Mouse (Mus musculus): ENCODE results near the gene Stard9.
A peak's percentile ranks its signal among the peaks of the same experiment; 100 is the strongest.

Stard9 gene

DNA sequence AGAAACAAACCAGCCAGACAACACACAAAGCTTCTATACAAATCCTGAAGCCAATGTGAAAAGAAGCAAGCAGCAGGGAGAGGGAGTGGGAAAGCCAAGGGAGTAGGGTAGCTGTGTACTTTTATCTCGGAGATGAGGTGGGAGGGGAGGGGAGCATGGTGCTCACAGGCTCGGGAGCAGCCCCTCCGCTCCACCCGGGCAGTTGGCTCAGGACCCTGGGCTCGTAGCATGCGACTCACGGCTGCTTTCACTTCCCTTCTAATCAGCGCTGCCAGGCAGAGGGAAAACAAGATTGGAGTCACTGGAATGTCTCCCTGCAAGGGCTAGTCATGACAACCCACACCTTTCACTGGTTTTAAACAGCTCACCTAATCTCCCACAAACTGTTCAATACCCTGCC lies 93.6 kb downstream of the Stard9 start:
- peaks cover 19% of the 10 kb centered on the region for H3K4me1 ChIP-seq (replicated peaks; ENCODE audit: low read depth, low read length)
- TF ChIP-seq POU5F1 (IDR thresholded peaks at IDR 0.05; ENCODE audit: borderline replicate concordance, low read length) (no peak), NANOG (IDR thresholded peaks at IDR 0.05; ENCODE audit: borderline replicate concordance, low read length) (no peak), CTCF (conservative IDR thresholded peaks at IDR 0.05; ENCODE audit: low read length) (no peak)

DNA sequence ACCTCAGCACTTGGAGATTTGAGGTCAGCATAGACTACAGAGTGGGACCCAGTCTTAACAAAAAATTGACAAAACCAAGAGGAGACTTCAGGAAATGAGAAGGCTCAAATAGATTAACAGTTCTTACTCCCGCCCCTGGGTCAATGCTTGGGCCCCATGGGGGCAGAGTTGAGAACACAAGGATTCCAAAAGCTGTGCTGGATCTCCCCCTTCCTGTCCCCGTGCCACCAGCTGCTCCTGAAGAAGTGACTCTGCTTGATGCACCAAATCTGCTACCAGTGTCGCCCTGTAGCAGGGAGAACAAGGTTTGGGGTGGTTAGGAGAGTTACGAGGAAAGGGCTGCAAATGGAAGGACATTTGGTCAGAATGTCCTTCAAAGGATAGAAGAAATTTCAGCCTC lies 94.7 kb downstream of the Stard9 start:
- Histone ChIP-seq H3K9me3 (ENCODE audit: low read length) (no peaks in the 10 kb centered on the region), H3K4me1 (replicated peaks; ENCODE audit: low read depth, low read length) (peaks cover 21% of the 10 kb centered on the region), H3K4me3 (replicated peaks; ENCODE audit: low read length) (no peak overlapping the region), H3K27me3 (ENCODE audit: insufficient read depth, low read length) (no peaks in the 10 kb centered on the region), H3K36me3 (ENCODE audit: insufficient read depth, low read length) (peaks cover 98% of the 10 kb centered on the region)
- TF ChIP-seq POU5F1 (IDR thresholded peaks at IDR 0.05; ENCODE audit: borderline replicate concordance, low read length) (no peak), CTCF (conservative IDR thresholded peaks at IDR 0.05; ENCODE audit: low read length) (no peak), NANOG (IDR thresholded peaks at IDR 0.05; ENCODE audit: borderline replicate concordance, low read length) (no peak)

More for the DNA sequence above, 93.6 kb downstream of the Stard9 start:
- Histone ChIP-seq H3K9me3 (ENCODE audit: low read length) (no peaks in the 10 kb centered on the region), H3K4me3 (replicated peaks; ENCODE audit: low read length) (no peak overlapping the region), H3K36me3 (ENCODE audit: insufficient read depth, low read length) (peaks cover 98% of the 10 kb centered on the region), H3K27me3 (ENCODE audit: insufficient read depth, low read length) (no peaks in the 10 kb centered on the region)

DNA sequence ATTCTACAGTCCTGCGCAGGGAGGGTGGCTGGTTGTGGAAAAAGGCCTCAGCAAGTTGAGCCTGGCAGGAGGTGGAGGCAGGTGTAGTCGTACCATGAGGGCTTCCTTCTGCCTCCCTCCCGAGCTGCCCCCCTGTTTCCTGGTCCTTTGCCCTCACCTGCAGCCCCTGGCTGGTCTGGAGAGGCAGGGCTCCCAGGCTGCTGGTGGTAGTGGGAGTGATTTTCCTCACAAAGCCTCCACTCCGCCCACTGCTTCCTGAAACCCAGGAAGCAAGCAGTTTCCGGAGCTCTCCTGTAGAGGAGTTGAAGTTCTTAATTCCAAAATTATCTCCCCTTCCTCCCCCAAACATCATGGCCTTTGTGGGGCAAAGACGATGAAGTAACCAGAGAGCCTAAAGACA lies 95.3 kb downstream of the Stard9 start:
- Histone ChIP-seq H3K9me3 (ENCODE audit: low read length) (no peaks in the 10 kb centered on the region), H3K4me3 (replicated peaks; ENCODE audit: low read length) (no peak overlapping the region), H3K4me1 (replicated peaks; ENCODE audit: low read depth, low read length) (peaks cover 26% of the 10 kb centered on the region), H3K27me3 (ENCODE audit: insufficient read depth, low read length) (no peaks in the 10 kb centered on the region), H3K36me3 (ENCODE audit: insufficient read depth, low read length) (peaks cover 98% of the 10 kb centered on the region)
- TF ChIP-seq POU5F1 (IDR thresholded peaks at IDR 0.05; ENCODE audit: borderline replicate concordance, low read length) (no peak), NANOG (IDR thresholded peaks at IDR 0.05; ENCODE audit: borderline replicate concordance, low read length) (no peak), CTCF (conservative IDR thresholded peaks at IDR 0.05; ENCODE audit: low read length) (no peak)

GRCm38 (mm10) chr2:120729775-120730585 lies 101.1 kb downstream of the Stard9 start:
- TF ChIP-seq CTCF (conservative IDR thresholded peaks at IDR 0.05; ENCODE audit: low read length) = no peak
- TF ChIP-seq POU5F1 (IDR thresholded peaks at IDR 0.05; ENCODE audit: borderline replicate concordance, low read length) = no peak
- no peak for TF ChIP-seq NANOG (IDR thresholded peaks at IDR 0.05; ENCODE audit: borderline replicate concordance, low read length)
- Histone ChIP-seq H3K4me1 (replicated peaks; ENCODE audit: low read depth, low read length) (peaks cover 31% of the 10 kb centered on the region), H3K4me3 (replicated peaks; ENCODE audit: low read length) (peak overlapping the region; percentile 96), H3K27me3 (ENCODE audit: insufficient read depth, low read length) (no peaks in the 10 kb centered on the region), H3K36me3 (ENCODE audit: insufficient read depth, low read length) (peaks cover 50% of the 10 kb centered on the region), H3K9me3 (ENCODE audit: low read length) (no peaks in the 10 kb centered on the region)

DNA sequence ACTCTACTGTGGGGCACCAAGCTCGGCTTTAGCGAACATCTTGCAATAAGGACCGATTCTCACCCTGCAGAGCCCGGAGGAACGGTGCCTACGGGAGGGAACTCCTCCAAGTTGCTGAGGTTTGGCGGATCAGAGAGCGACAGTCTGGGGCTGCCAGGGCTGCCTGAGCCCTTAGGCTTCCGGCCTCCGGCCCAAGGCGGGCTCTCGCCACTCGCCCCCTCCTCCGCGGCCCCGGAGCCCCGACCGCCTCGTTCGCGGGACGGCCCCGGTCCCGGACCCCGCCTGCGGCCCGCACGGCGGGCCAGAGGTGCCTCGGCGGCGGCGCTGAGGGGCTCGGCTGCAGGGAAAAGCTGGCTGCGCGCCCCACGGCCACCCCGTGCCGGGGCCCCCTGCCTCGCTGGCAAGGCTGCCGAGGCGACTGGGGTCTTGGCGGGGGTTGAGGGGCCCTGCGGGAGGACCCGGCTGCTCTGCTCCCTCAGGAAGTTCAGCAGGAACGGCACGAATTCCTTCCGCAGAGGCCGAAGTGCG lies 101.8 kb downstream of the Stard9 start:
- peaks cover 31% of the 10 kb centered on the region for H3K4me1 ChIP-seq (replicated peaks; ENCODE audit: low read depth, low read length)
- no peaks in the 10 kb centered on the region for H3K27me3 ChIP-seq (ENCODE audit: insufficient read depth, low read length)
- peak overlapping the region; percentile 96 for H3K4me3 ChIP-seq (replicated peaks; ENCODE audit: low read length)
- no peaks in the 10 kb centered on the region for H3K9me3 ChIP-seq (ENCODE audit: low read length)
- TF ChIP-seq CTCF (conservative IDR thresholded peaks at IDR 0.05; ENCODE audit: low read length) (no peak), POU5F1 (IDR thresholded peaks at IDR 0.05; ENCODE audit: borderline replicate concordance, low read length) (no peak), NANOG (IDR thresholded peaks at IDR 0.05; ENCODE audit: borderline replicate concordance, low read length) (no peak)
- peaks cover 45% of the 10 kb centered on the region for H3K36me3 ChIP-seq (ENCODE audit: insufficient read depth, low read length)

DNA sequence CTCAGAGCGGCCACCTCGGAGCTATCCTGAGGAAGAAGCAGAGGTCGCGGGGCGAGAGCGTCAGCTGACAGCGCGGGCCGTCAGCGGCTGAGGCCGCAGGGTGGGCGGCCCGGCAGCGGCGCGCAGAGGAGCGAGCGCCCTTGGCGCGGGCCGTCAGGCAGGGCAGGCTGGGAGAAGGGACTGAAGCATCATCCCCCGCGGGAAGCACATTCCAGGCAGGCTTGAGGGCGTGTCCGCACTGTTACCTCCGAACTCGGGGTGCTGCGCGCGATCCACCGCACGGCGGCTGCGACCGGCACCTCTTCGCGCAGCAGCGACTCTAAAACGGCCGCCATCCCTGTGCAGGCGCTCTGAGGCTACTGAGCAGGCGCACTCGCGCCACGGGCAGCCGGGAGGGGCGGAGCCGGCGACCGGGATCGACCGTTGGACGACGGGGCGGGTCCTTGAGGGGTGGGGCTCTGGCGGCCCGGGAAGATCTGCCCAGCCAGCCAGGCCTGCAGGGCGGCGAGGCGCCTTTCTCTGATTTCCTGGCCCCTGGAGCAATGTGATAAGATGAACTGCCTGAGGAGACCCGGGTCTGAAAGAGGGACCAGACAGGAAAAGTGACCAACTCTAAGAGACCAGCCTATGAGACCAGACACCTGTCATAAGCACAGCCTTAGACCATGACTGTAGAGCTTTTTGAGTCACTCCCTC lies 102.4 kb downstream of the Stard9 start:
- Histone ChIP-seq H3K4me3 (replicated peaks; ENCODE audit: low read length) (peak overlapping the region; percentile 96), H3K36me3 (ENCODE audit: insufficient read depth, low read length) (peaks cover 41% of the 10 kb centered on the region), H3K4me1 (replicated peaks; ENCODE audit: low read depth, low read length) (peaks cover 31% of the 10 kb centered on the region), H3K27me3 (ENCODE audit: insufficient read depth, low read length) (no peaks in the 10 kb centered on the region), H3K9me3 (ENCODE audit: low read length) (no peaks in the 10 kb centered on the region)
- TF ChIP-seq CTCF (conservative IDR thresholded peaks at IDR 0.05; ENCODE audit: low read length) (no peak), NANOG (IDR thresholded peaks at IDR 0.05; ENCODE audit: borderline replicate concordance, low read length) (no peak), POU5F1 (IDR thresholded peaks at IDR 0.05; ENCODE audit: borderline replicate concordance, low read length) (no peak)

- H3K27me3 ChIP-seq (ENCODE audit: insufficient read depth, low read length) = no peaks in the 10 kb centered on the region
- no peaks in the 10 kb centered on the region for H3K9me3 ChIP-seq (ENCODE audit: low read length)
- peaks cover 39% of the 10 kb centered on the region for H3K36me3 ChIP-seq (ENCODE audit: insufficient read depth, low read length)
- H3K4me3 ChIP-seq (replicated peaks; ENCODE audit: low read length) = peak overlapping the region; percentile 96
- peaks cover 31% of the 10 kb centered on the region for H3K4me1 ChIP-seq (replicated peaks; ENCODE audit: low read depth, low read length)
- TF ChIP-seq POU5F1 (IDR thresholded peaks at IDR 0.05; ENCODE audit: borderline replicate concordance, low read length) (no peak), CTCF (conservative IDR thresholded peaks at IDR 0.05; ENCODE audit: low read length) (no peak), NANOG (IDR thresholded peaks at IDR 0.05; ENCODE audit: borderline replicate concordance, low read length) (no peak)
These were observed 103.1 kb downstream of the Stard9 start for GRCm38 (mm10) chr2:120731877-120732530.

DNA sequence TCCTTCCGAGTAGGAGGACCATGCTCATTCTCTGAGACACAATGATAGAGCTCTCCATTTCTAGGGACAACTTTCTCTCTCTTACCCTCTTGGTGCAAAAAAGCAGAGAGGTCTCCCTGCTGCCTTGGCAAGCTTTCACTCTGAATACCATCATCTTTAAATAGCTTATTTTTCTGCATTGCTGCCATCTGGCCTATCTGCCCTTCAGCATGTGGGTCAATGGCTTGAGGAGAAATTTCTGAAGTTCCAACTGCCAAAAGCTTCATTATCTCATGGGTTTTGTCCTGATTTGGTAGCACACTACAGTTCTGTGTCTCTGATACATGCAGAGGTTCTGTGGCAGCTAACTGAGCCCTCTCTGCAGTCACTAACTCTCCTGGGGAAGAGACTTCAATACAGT lies 116.6 kb downstream of the Stard9 start:
- Histone ChIP-seq H3K4me3 (replicated peaks; ENCODE audit: low read length) (no peak overlapping the region), H3K36me3 (ENCODE audit: insufficient read depth, low read length) (peaks cover 32% of the 10 kb centered on the region), H3K9me3 (ENCODE audit: low read length) (no peaks in the 10 kb centered on the region), H3K27me3 (ENCODE audit: insufficient read depth, low read length) (no peaks in the 10 kb centered on the region), H3K4me1 (replicated peaks; ENCODE audit: low read depth, low read length) (peaks cover 10% of the 10 kb centered on the region; the same call in 1 of the 2 replicates)
- no peak for TF ChIP-seq CTCF (conservative IDR thresholded peaks at IDR 0.05; ENCODE audit: low read length)
- no peak for TF ChIP-seq NANOG (IDR thresholded peaks at IDR 0.05; ENCODE audit: borderline replicate concordance, low read length)
- no peak for TF ChIP-seq POU5F1 (IDR thresholded peaks at IDR 0.05; ENCODE audit: borderline replicate concordance, low read length)
